Mouse (Mus musculus) macrophage (primary cell): ENCODE results near the gene Psmg4. TPM values are rescaled to one million over a fixed set of nuclear protein-coding genes. Genes with fewer than 3 reads are reported as not detected.

ENCODE experiments used
- H3K27ac ChIP-seq: fragments of 350-480 bp; formaldehyde crosslinking; 2 replicates; pipeline ENCODE4 v1.9.0; 2021
- H3K36me3 ChIP-seq: fragments of 350-480 bp; formaldehyde crosslinking; 2 replicates; pipeline ENCODE4 v1.9.0; 2021; ENCODE audit errors: inconsistent target
- H3K4me3 ChIP-seq: fragments of 350-480 bp; formaldehyde crosslinking; 2 replicates; pipeline ENCODE4 v1.9.0; 2021; ENCODE audit errors: inconsistent target
- H3K79me2 ChIP-seq: fragments of 350-480 bp; formaldehyde crosslinking; 2 replicates; pipeline ENCODE4 v1.9.0; 2021; ENCODE audit errors: inconsistent target
- WGBS: methylation state at CpG from one replicate; pipeline ENCODE4 v1.1.7; 2026; ENCODE audit warnings: inconsistent platforms; ENCODE audit not compliant: missing documents; 5-methylcytosine and 5-hydroxymethylcytosine counted together
- polyA plus RNA-seq: library from polyadenylated mRNA; stranded (reverse); fragments of 250-400 nt; gene quantifications from 3 replicates; pipeline ENCODE4 v1.2.4, GENCODE M21; 2018; ENCODE audit warnings: inconsistent platforms

Gene Psmg4
- polyA plus RNA-seq, 1 experiment from 2014 or later, result 13.9 TPM

GRCm38 (mm10) chr13:34154217-34154930 is 8.4 kb upstream of the Psmg4 start:
- 55% methylated on average over 13 of the region's 13 CpGs for WGBS
- no peak overlapping the region for H3K4me3 ChIP-seq
- no peak overlapping the region for H3K27ac ChIP-seq
- no peaks in the 10 kb centered on the region for H3K79me2 ChIP-seq
- H3K36me3 ChIP-seq, result no peaks in the 10 kb centered on the region

- no peaks in the 10 kb centered on the region for H3K36me3 ChIP-seq
- no peak overlapping the region for H3K27ac ChIP-seq
- 27% methylated on average over 3 of the region's 3 CpGs for WGBS
- H3K4me3 ChIP-seq, result no peak overlapping the region
- no peaks in the 10 kb centered on the region for H3K79me2 ChIP-seq
These were observed 7.9 kb upstream of the Psmg4 start for GRCm38 (mm10) chr13:34154931-34155272.

GRCm38 (mm10) chr13:34156133-34156839 is 6.5 kb upstream of the Psmg4 start:
- H3K27ac ChIP-seq, result no peak overlapping the region
- no peak overlapping the region for H3K4me3 ChIP-seq
- H3K36me3 ChIP-seq, result no peaks in the 10 kb centered on the region
- 83% methylated on average over 8 of the region's 8 CpGs for WGBS
- no peaks in the 10 kb centered on the region for H3K79me2 ChIP-seq

- H3K36me3 ChIP-seq, result no peaks in the 10 kb centered on the region
- H3K27ac ChIP-seq, result no peak overlapping the region
- no peak overlapping the region for H3K4me3 ChIP-seq
- WGBS, result 100% methylated on average over 2 of the region's 2 CpGs
- H3K79me2 ChIP-seq, result no peaks in the 10 kb centered on the region
These were observed 6.0 kb upstream of the Psmg4 start for GRCm38 (mm10) chr13:34156840-34157185.

- Histone ChIP-seq H3K79me2 (no peaks in the 10 kb centered on the region), H3K27ac (no peak overlapping the region), H3K36me3 (no peaks in the 10 kb centered on the region), H3K4me3 (no peak overlapping the region)
- WGBS, result 98% methylated on average over 3 of the region's 3 CpGs
These were observed 5.1 kb upstream of the Psmg4 start for GRCm38 (mm10) chr13:34157596-34158157.

- Histone ChIP-seq H3K4me3 (no peak overlapping the region), H3K79me2 (peaks cover 16% of the 10 kb centered on the region), H3K27ac (no peak overlapping the region), H3K36me3 (no peaks in the 10 kb centered on the region)
- WGBS, result 100% methylated on average over 1 of the region's 1 CpGs
These were observed 2.8 kb upstream of the Psmg4 start for GRCm38 (mm10) chr13:34159926-34160325.

GRCm38 (mm10) chr13:34163304-34163975 is 676 bp downstream of the Psmg4 start:
- 15% methylated on average over 12 of the region's 12 CpGs for WGBS
- H3K79me2 ChIP-seq, result peaks cover 21% of the 10 kb centered on the region
- peak overlapping the region; percentile 78 for H3K4me3 ChIP-seq
- H3K36me3 ChIP-seq, result peaks cover 8% of the 10 kb centered on the region; the same call in 1 of the 2 replicates
- H3K27ac ChIP-seq, result peak overlapping the region; percentile 61

GRCm38 (mm10) chr13:34174025-34174424 is 11.3 kb downstream of the Psmg4 start:
- H3K27ac ChIP-seq, result no peak overlapping the region
- no peaks in the 10 kb centered on the region for H3K36me3 ChIP-seq
- H3K79me2 ChIP-seq, result no peaks in the 10 kb centered on the region
- no peak overlapping the region for H3K4me3 ChIP-seq
- 90% methylated on average over 6 of the region's 6 CpGs for WGBS

GRCm38 (mm10) chr13:34181624-34182023 is 18.9 kb downstream of the Psmg4 start:
- Histone ChIP-seq H3K36me3 (0 out of 2 replicates have a peak, but pooled peaks cover 8% of the 10 kb centered on the region), H3K79me2 (no peaks in the 10 kb centered on the region), H3K27ac (no peak overlapping the region), H3K4me3 (no peak overlapping the region)
- 74% methylated on average over 5 of the region's 5 CpGs for WGBS

- Histone ChIP-seq H3K27ac (no peak overlapping the region), H3K79me2 (no peaks in the 10 kb centered on the region), H3K36me3 (no peaks in the 10 kb centered on the region), H3K4me3 (no peak overlapping the region)
- 97% methylated on average over 2 of the region's 2 CpGs for WGBS
These were observed 22.6 kb downstream of the Psmg4 start for GRCm38 (mm10) chr13:34185371-34185770.

- WGBS, result 2% methylated on average over 5 of the region's 5 CpGs
These were observed 24.8 kb downstream of the Psmg4 start for GRCm38 (mm10) chr13:34187571-34187970.

GRCm38 (mm10) chr13:34192414-34193191 is 29.8 kb downstream of the Psmg4 start:
- no peak overlapping the region for H3K4me3 ChIP-seq
- WGBS, result 89% methylated on average over 8 of the region's 8 CpGs

More at GRCm38 (mm10) chr13:34187571-34187970, 24.8 kb downstream of the Psmg4 start:
- H3K36me3 ChIP-seq, result no peaks in the 10 kb centered on the region
- H3K4me3 ChIP-seq, result no peak overlapping the region
- H3K79me2 ChIP-seq, result no peaks in the 10 kb centered on the region
- peak overlapping the region; percentile 24; the same call in 1 of the 2 replicates for H3K27ac ChIP-seq

GRCm38 (mm10) chr13:34193384-34193783 is 30.6 kb downstream of the Psmg4 start:
- Histone ChIP-seq H3K27ac (no peak overlapping the region), H3K79me2 (no peaks in the 10 kb centered on the region), H3K4me3 (no peak overlapping the region), H3K36me3 (no peaks in the 10 kb centered on the region)
- 36% methylated on average over 8 of the region's 8 CpGs for WGBS

More at GRCm38 (mm10) chr13:34192414-34193191, 29.8 kb downstream of the Psmg4 start:
- H3K27ac ChIP-seq, result no peak overlapping the region
- H3K79me2 ChIP-seq, result no peaks in the 10 kb centered on the region
- H3K36me3 ChIP-seq, result no peaks in the 10 kb centered on the region

GRCm38 (mm10) chr13:34195676-34196075 is 32.9 kb downstream of the Psmg4 start:
- H3K27ac ChIP-seq, result no peak overlapping the region
- H3K79me2 ChIP-seq, result no peaks in the 10 kb centered on the region
- 92% methylated on average over 1 of the region's 1 CpGs for WGBS
- H3K36me3 ChIP-seq, result no peaks in the 10 kb centered on the region
- H3K4me3 ChIP-seq, result no peak overlapping the region
